29 mouse cellular contexts compared by ENCODE assay signal in genomic region chr2:181409643-181410042, GRCm38 (mm10). TPM values are rescaled to one million over a fixed set of nuclear protein-coding genes. Genes with fewer than 3 reads are reported as not detected.
DNase-seq lines count a peak whose midpoint lies in the region; ATAC-seq and TF ChIP-seq lines count a peak whose summit lies in the region.
"Had no signal": no experiment of that assay in that cellular context is flagged by ENCODE, and none has a peak within 500 bp of the region (broad histone marks: within the 10 kb centered on the region; RNA-seq: fewer than 3 reads in every experiment).

No protein-coding gene starts in this region.

- H3K9me3 ChIP-seq in G1E (replicated peaks): no peaks in the 10 kb centered on the region
- H3K9me3 ChIP-seq in intestine, embryonic 15.5 days: no peaks in the 10 kb centered on the region
- H3K9me3 ChIP-seq: embryonic facial prominence, embryonic 10.5 days; embryonic facial prominence, embryonic 13.5 days; heart, embryonic 12.5 days; heart, embryonic 15.5 days had no signal

- H3K27me3 ChIP-seq in G1E (ENCODE audit: insufficient read depth, low read length): peaks cover 2% of the 10 kb centered on the region; the same call in 1 of the 2 replicates
- H3K27me3 ChIP-seq in intestine, embryonic 15.5 days (replicated peaks): no peaks in the 10 kb centered on the region
- H3K27me3 ChIP-seq: embryonic facial prominence, embryonic 13.5 days; heart, embryonic 12.5 days; heart, embryonic 15.5 days had no signal

- WGBS in intestine, embryonic 15.5 days: 76% methylated on average over 7 of the region's 7 CpGs

- H3K36me3 ChIP-seq in G1E (replicated peaks): no peaks in the 10 kb centered on the region
- no peaks in the 10 kb centered on the region for H3K36me3 ChIP-seq in intestine, embryonic 15.5 days
- H3K36me3 ChIP-seq: embryonic facial prominence, embryonic 13.5 days; heart, embryonic 15.5 days had no signal

- peaks cover 18% of the 10 kb centered on the region for H3K4me1 ChIP-seq in G1E (ENCODE audit: insufficient read depth, low read depth, low read length)
- H3K4me1 ChIP-seq in intestine, embryonic 15.5 days (replicated peaks): no peaks in the 10 kb centered on the region
- H3K4me1 ChIP-seq: embryonic facial prominence, embryonic 13.5 days; heart, embryonic 15.5 days had no signal

- H3K27ac ChIP-seq in intestine, embryonic 15.5 days: no peak overlapping the region
- H3K27ac ChIP-seq: embryonic facial prominence, embryonic 10.5 days; embryonic facial prominence, embryonic 13.5 days; heart, embryonic 15.5 days; hindbrain, embryonic 14.5 days; hindbrain, postnatal 0 days had no signal

- 0 out of 2 replicates have a peak, but pooled peaks have one; percentile 34 for ATAC-seq in G1E (ENCODE audit: extremely low read depth, insufficient number of reproducible peaks, low FRiP score, poor library complexity, severe bottlenecking)
- ATAC-seq in intestine, embryonic 15.5 days: no peak
- ATAC-seq: forebrain, embryonic 14.5 days; forebrain, postnatal 0 days; hindbrain, postnatal 0 days had no signal

- no peak overlapping the region for H3K9ac ChIP-seq in intestine, embryonic 15.5 days
- H3K9ac ChIP-seq: embryonic facial prominence, embryonic 13.5 days; forebrain, postnatal 0 days; heart, embryonic 12.5 days; heart, embryonic 15.5 days; hindbrain, embryonic 14.5 days had no signal

- TF ChIP-seq CTCF in G1E (IDR thresholded peaks at IDR 0.05; ENCODE audit: low read depth, low read length): no peak

- H3K4me3 ChIP-seq in G1E (ENCODE audit: low read depth, low read length): no peak overlapping the region; the same call in 1 of the 2 replicates
- no peak overlapping the region for H3K4me3 ChIP-seq in intestine, embryonic 15.5 days (replicated peaks)
- H3K4me3 ChIP-seq: embryonic facial prominence, embryonic 10.5 days; embryonic facial prominence, embryonic 13.5 days; erythroblast, embryonic 14.5 days; heart, embryonic 12.5 days; heart, embryonic 15.5 days had no signal

- no peak overlapping the region for H3K4me2 ChIP-seq in intestine, embryonic 15.5 days (replicated peaks)
- H3K4me2 ChIP-seq: embryonic facial prominence, embryonic 13.5 days; heart, embryonic 12.5 days; heart, embryonic 15.5 days; hindbrain, embryonic 14.5 days had no signal

- peak; percentile 10 for DNase-seq in lung, postnatal 25 days (ENCODE audit: low spot score)
- DNase-seq in lung, postnatal 4 days: no peak
- peak; percentile 39 for DNase-seq in CD4-positive, CD25-positive, alpha-beta regulatory T cell, adult 2 months (ENCODE audit: low read depth, low spot score)
- DNase-seq in G1E (ENCODE audit: low spot score): peak; percentile 33
- peak; percentile 27 to 46 for DNase-seq in natural killer cell, adult 2 months (ENCODE audit: low spot score in 2 of 2)
- no peak for DNase-seq in thymus, postnatal 36 days
- DNase-seq in adrenal gland, postnatal 4 days (ENCODE audit: low spot score in 2 of 2): no peak
- DNase-seq: adrenal gland, adult 2 months; adrenal gland, postnatal 14 days; cerebellum, adult 11-12 months; cerebellum, adult 8-10 months; cerebellum, postnatal 10 days; cerebellum, postnatal 36 days; embryo, embryonic 11 days; forebrain, postnatal 0 days; gastrocnemius, postnatal 25 days; heart, adult 18-20 months; heart, postnatal 10 days; heart, postnatal 36 days; kidney, adult 11 months had no signal

RNA-seq across cellular contexts. Expression of gene Lime1, which starts 29.8 kb away (rescaled TPM):
- total RNA-seq in G1E (2014; fragmentation: Nextera tagmentation) (13.8 and 16.1 TPM in 2 replicates), G1E (2017) (15.3 and 18.9 TPM in 2 replicates)
- polyA plus RNA-seq in G1E (2012): 23.9 and 29.9 TPM in 2 replicates
- 17.1 and 19.4 TPM in 2 replicates for polyA plus RNA-seq in intestine, embryonic 15.5 days (2015; fragmentation: Nextera tagmentation; extraction: Ambion mirVana)
- 10 to 100 TPM; 21.8 to 28.4 TPM for total RNA-seq in adrenal gland, postnatal 4 days (2021)

RNA-seq across cellular contexts. Expression of gene Arfrp1, which starts 44.4 kb away (rescaled TPM):
- 32.8 and 35.0 TPM in 2 replicates for total RNA-seq in G1E (2014; fragmentation: Nextera tagmentation)
- 28.5 and 32.1 TPM in 2 replicates for total RNA-seq in G1E (2017)
- polyA plus RNA-seq in G1E (2012): 17.5 and 25.0 TPM in 2 replicates
- polyA plus RNA-seq in intestine, embryonic 15.5 days (2015; fragmentation: Nextera tagmentation; extraction: Ambion mirVana): 55.4 and 58.3 TPM in 2 replicates
- total RNA-seq in adrenal gland, postnatal 4 days (2021): 10 to 100 TPM; 43.6 to 48.9 TPM

RNA-seq across cellular contexts. Expression of gene Zgpat, which starts 44.9 kb away (rescaled TPM):
- total RNA-seq in G1E (2014; fragmentation: Nextera tagmentation) (22.2 and 22.3 TPM in 2 replicates), G1E (2017) (40.0 and 40.5 TPM in 2 replicates)
- 26.0 and 28.1 TPM in 2 replicates for polyA plus RNA-seq in G1E (2012)
- 35.7 and 36.7 TPM in 2 replicates for polyA plus RNA-seq in intestine, embryonic 15.5 days (2015; fragmentation: Nextera tagmentation; extraction: Ambion mirVana)
- total RNA-seq in adrenal gland, postnatal 4 days (2021): 10 to 100 TPM; 37.0 to 42.4 TPM

RNA-seq across cellular contexts. Expression of gene Zbtb46, which starts 49.6 kb away (rescaled TPM):
- total RNA-seq in G1E (2014; fragmentation: Nextera tagmentation) (not detected in 2 replicates), G1E (2017) (0.23 and 0.66 TPM in 2 replicates)
- polyA plus RNA-seq in G1E (2012): 0.04 TPM in 1 of 2 replicates, not detected in the other
- polyA plus RNA-seq in intestine, embryonic 15.5 days (2015; fragmentation: Nextera tagmentation; extraction: Ambion mirVana): 7.2 and 7.4 TPM in 2 replicates
- total RNA-seq in adrenal gland, postnatal 4 days (2021): 10 to 100 TPM; 27.3 to 28.4 TPM

Comparison
In these comparisons a context has a peak if more than half of its experiments do, and no peak if none do; other contexts are left out.
1. DNase-seq: peak in lung, postnatal 25 days (single experiment), CD4-positive, CD25-positive, alpha-beta regulatory T cell, adult 2 months (single experiment), G1E (single experiment) and natural killer cell, adult 2 months (2 of 2); none in lung, postnatal 4 days (0 of 2), thymus, postnatal 36 days (0 of 2) and adrenal gland, postnatal 4 days (0 of 2).